ENCODE assay signal across 10 mouse cellular contexts in genomic region chr7:70718149-70718765, GRCm38 (mm10).
DNase-seq lines count a peak whose midpoint lies in the region; ATAC-seq and TF ChIP-seq lines count a peak whose summit lies in the region.
"Had no signal": no experiment of that assay in that cellular context is flagged by ENCODE, and none has a peak within 500 bp of the region (broad histone marks: within the 10 kb centered on the region; RNA-seq: fewer than 3 reads in every experiment).

No protein-coding gene starts in this region.

- WGBS in heart, postnatal 0 days = 33% methylated on average over 18 of the region's 18 CpGs

- H3K9me3 ChIP-seq in heart, postnatal 0 days (replicated peaks; ENCODE audit: control insufficient read depth, low read length) = no peaks in the 10 kb centered on the region

- no peaks in the 10 kb centered on the region for H3K27me3 ChIP-seq in heart, postnatal 0 days (ENCODE audit: control insufficient read depth, insufficient read depth, low read length)

- no peak overlapping the region for H3K9ac ChIP-seq in heart, postnatal 0 days (replicated peaks; ENCODE audit: low read depth, low read length)

- no peak overlapping the region for H3K27ac ChIP-seq in heart, postnatal 0 days (ENCODE audit: low read depth)
- H3K27ac ChIP-seq: layer of hippocampus, adult 2 months; macrophage had no signal

- H3K4me1 ChIP-seq in heart, postnatal 0 days (ENCODE audit: control insufficient read depth, insufficient read depth) = no peaks in the 10 kb centered on the region

- peak; percentile 31 to 61 for DNase-seq in adrenal gland, adult (ENCODE audit: inconsistent age in 2 of 2, low spot score in 1 of 2)
- DNase-seq in adrenal gland, postnatal 4 days (ENCODE audit: low spot score in 2 of 2) = no peak
- DNase-seq in kidney, adult 9 months = peak; percentile 17
- DNase-seq in kidney, adult 8-10 months = no peak
- DNase-seq in heart, postnatal 0 days (ENCODE audit: low spot score) = peak; percentile 9
- peak; percentile 28 for DNase-seq in lung, postnatal 25 days (ENCODE audit: low spot score)
- DNase-seq in MN1 (ENCODE audit: low spot score) = no peak
- DNase-seq in gastrocnemius, adult 18-20 months (ENCODE audit: low spot score) = no peak

- no peak for TF ChIP-seq EP300 in heart, postnatal 0 days (IDR thresholded peaks at IDR 0.05; ENCODE audit: low read depth)

- no peak for ATAC-seq in heart, postnatal 0 days (ENCODE audit: insufficient read depth, low read depth)

- no peak for TF ChIP-seq CTCF in heart, postnatal 0 days (IDR thresholded peaks at IDR 0.05; ENCODE audit: low read depth)

- peak overlapping the region; percentile 49 for H3K4me2 ChIP-seq in heart, postnatal 0 days (ENCODE audit: low read depth, low read length)

- peak overlapping the region; percentile 26 for H3K4me3 ChIP-seq in heart, postnatal 0 days (ENCODE audit: low read depth, low read length)
- H3K4me3 ChIP-seq: layer of hippocampus, adult 2 months had no signal

- no peaks in the 10 kb centered on the region for H3K36me3 ChIP-seq in heart, postnatal 0 days (replicated peaks; ENCODE audit: control insufficient read depth, insufficient read depth, low read length)

Comparison
In these comparisons a context has a peak if more than half of its experiments do, and no peak if none do; other contexts are left out.
1. DNase-seq: peak in adrenal gland, adult (2 of 2), kidney, adult 9 months (single experiment), heart, postnatal 0 days (single experiment) and lung, postnatal 25 days (single experiment); none in adrenal gland, postnatal 4 days (0 of 2), kidney, adult 8-10 months (0 of 2), MN1 (single experiment) and gastrocnemius, adult 18-20 months (single experiment).